Mouse (Mus musculus) gastrocnemius, postnatal 36 days (tissue): ENCODE data around the gene Smco4. TPM values are rescaled to one million over a fixed set of nuclear protein-coding genes. Genes with fewer than 3 reads are reported as not detected.

Experiments used
- DNase-seq, 2 experiments: peaks; one replicate each; pipeline ENCODE4 v3.0.0; 2022
- intact Hi-C: fragments of 180-260 bp; cut with DNase I; formaldehyde crosslinking; loops from one replicate; pipeline ENCODE4 v1.15.1; 2025
- total RNA-seq, 2 experiments: library from RNA; stranded (reverse); gene quantifications; 2 replicates each; pipeline ENCODE4 v1.2.3; 2021

The Smco4 gene
- total RNA-seq, 2 experiments from 2014 or later, result 8.2 to 9.0 TPM

GRCm38 (mm10) chr9:15503827-15504226 lies 10.6 kb downstream of the Smco4 start:
- intact Hi-C loops, result no loop called here
- DNase-seq, result no peak

GRCm38 (mm10) chr9:15505288-15505687 lies 12.1 kb downstream of the Smco4 start:
- intact Hi-C loops, result no loop called here
- DNase-seq, result no peak

GRCm38 (mm10) chr9:15506863-15507262 lies 13.6 kb downstream of the Smco4 start:
- DNase-seq, result no peak
- intact Hi-C loops, result no loop called here

- intact Hi-C loops, result no loop called here
- no peak for DNase-seq
These were observed 14.2 kb downstream of the Smco4 start for GRCm38 (mm10) chr9:15507431-15507875.

GRCm38 (mm10) chr9:15509363-15509762 lies 16.1 kb downstream of the Smco4 start:
- DNase-seq, result no peak
- intact Hi-C loops, result no loop called here

- DNase-seq, result no peak
- intact Hi-C loops, result no loop called here
These were observed 17.5 kb downstream of the Smco4 start for GRCm38 (mm10) chr9:15510557-15511310.

GRCm38 (mm10) chr9:15512918-15513317 lies 19.7 kb downstream of the Smco4 start:
- intact Hi-C loops, result no loop called here
- no peak for DNase-seq

GRCm38 (mm10) chr9:15516007-15516406 lies 22.8 kb downstream of the Smco4 start:
- no peak for DNase-seq
- intact Hi-C loops, result no loop called here

- DNase-seq, result no peak
- intact Hi-C loops, result no loop called here
These were observed 24.7 kb downstream of the Smco4 start for GRCm38 (mm10) chr9:15517979-15518378.

- DNase-seq, result no peak
- intact Hi-C loops, result no loop called here
These were observed 29.1 kb downstream of the Smco4 start for GRCm38 (mm10) chr9:15522348-15522747.

GRCm38 (mm10) chr9:15522887-15523286 lies 29.7 kb downstream of the Smco4 start:
- intact Hi-C loops, result no loop called here
- no peak for DNase-seq

- intact Hi-C loops, result no loop called here
- DNase-seq, result no peak
These were observed 30.4 kb downstream of the Smco4 start for GRCm38 (mm10) chr9:15523646-15524045.

GRCm38 (mm10) chr9:15525246-15525645 lies 32.0 kb downstream of the Smco4 start:
- no peak for DNase-seq
- intact Hi-C loops, result no loop called here

GRCm38 (mm10) chr9:15526539-15526938 lies 33.3 kb downstream of the Smco4 start:
- intact Hi-C loops, result no loop called here
- no peak for DNase-seq

GRCm38 (mm10) chr9:15527846-15528245 lies 34.6 kb downstream of the Smco4 start:
- DNase-seq, result no peak
- intact Hi-C loops, result no loop called here

GRCm38 (mm10) chr9:15528368-15528767 lies 35.1 kb downstream of the Smco4 start:
- intact Hi-C loops, result no loop called here
- no peak for DNase-seq

- no peak for DNase-seq
- intact Hi-C loops, result no loop called here
These were observed 36.2 kb downstream of the Smco4 start for GRCm38 (mm10) chr9:15529275-15529964.

GRCm38 (mm10) chr9:15529965-15530320 lies 36.7 kb downstream of the Smco4 start:
- DNase-seq, result no peak
- intact Hi-C loops, result no loop called here

- DNase-seq, result no peak
- intact Hi-C loops, result no loop called here
These were observed 38.0 kb downstream of the Smco4 start for GRCm38 (mm10) chr9:15531204-15531603.

- no peak for DNase-seq
- intact Hi-C loops, result no loop called here
These were observed 40.3 kb downstream of the Smco4 start for GRCm38 (mm10) chr9:15533336-15534070.

GRCm38 (mm10) chr9:15534110-15534509 lies 40.9 kb downstream of the Smco4 start:
- no peak for DNase-seq
- intact Hi-C loops, result no loop called here
